Mouse (Mus musculus): Measurements from ENCODE around the gene Txndc8.

- TF ChIP-seq CTCF (IDR thresholded peaks at IDR 0.05; ENCODE audit: insufficient read depth, low read depth, low read length) (no peak), POLR2A (IDR thresholded peaks at IDR 0.05; ENCODE audit: insufficient read depth, low read depth, low read length) (no peak; the same call in 1 of the 2 replicates)
These were observed 53.4 kb downstream of the Txndc8 start for GRCm38 (mm10) chr4:57955544-57955958.

All from olfactory bulb, adult 2 months (tissue).